Mouse (Mus musculus): ENCODE measurements around the gene Chmp6. TPM values are rescaled to one million over a fixed set of nuclear protein-coding genes. Genes with fewer than 3 reads are reported as not detected.

The Chmp6 gene
- total RNA-seq, 2 experiments from 2014 or later = 37.1 to 41.8 TPM

GRCm38 (mm10) chr11:119907006-119907650, 6.1 kb upstream of the Chmp6 start:
- peak; percentile 44 to 68 for DNase-seq (ENCODE audit: low spot score in 2 of 2)

- DNase-seq (ENCODE audit: low spot score in 2 of 2) = no peak
Measured at GRCm38 (mm10) chr11:119907711-119908110, 5.5 kb upstream of the Chmp6 start.

- peak; percentile 71 to 84 for DNase-seq (ENCODE audit: low spot score in 2 of 2)
Measured at GRCm38 (mm10) chr11:119909436-119909835, 3.8 kb upstream of the Chmp6 start.

DNA sequence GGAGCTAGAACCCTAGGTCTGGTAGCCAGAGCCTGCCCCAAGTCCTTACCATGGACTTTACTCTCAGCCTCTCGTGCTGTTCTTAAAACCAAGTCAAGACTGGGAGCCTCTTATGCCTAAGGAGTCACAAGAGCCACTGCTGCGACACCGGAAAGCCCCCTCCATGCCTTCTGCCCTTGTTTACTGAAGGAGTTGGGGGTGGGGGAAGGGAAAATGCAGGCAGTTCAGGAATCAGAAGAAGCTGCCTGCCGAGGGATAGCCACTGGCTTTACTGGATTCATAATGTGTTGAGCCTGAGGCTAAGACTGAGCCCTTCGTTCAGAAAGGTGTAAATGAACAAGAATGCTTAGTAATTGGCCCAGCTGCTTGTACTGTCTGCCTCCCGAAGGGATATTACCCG, 396 bp upstream of the Chmp6 start:
- no peak for DNase-seq (ENCODE audit: low spot score in 2 of 2)

DNA sequence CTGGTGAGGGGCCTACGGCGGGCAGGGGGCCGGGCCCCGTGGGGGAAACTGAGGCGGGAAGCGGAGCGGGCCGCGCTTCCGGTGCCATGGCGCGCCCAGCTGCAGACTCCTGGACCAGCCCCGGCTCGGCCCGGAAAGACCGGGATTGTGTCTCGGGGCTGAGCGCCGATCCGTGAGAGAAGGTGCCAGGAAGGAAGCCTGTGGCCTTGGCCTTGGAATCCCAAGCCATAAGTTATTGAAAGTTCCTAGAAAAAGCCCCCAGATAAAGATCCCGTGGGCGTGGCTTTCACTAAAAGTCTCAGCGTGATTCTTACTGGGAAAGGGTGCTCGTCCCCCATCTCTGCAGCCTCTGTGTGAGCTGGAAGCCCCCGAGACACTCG, 684 bp downstream of the Chmp6 start:
- DNase-seq (ENCODE audit: low spot score in 2 of 2) = no peak

DNA sequence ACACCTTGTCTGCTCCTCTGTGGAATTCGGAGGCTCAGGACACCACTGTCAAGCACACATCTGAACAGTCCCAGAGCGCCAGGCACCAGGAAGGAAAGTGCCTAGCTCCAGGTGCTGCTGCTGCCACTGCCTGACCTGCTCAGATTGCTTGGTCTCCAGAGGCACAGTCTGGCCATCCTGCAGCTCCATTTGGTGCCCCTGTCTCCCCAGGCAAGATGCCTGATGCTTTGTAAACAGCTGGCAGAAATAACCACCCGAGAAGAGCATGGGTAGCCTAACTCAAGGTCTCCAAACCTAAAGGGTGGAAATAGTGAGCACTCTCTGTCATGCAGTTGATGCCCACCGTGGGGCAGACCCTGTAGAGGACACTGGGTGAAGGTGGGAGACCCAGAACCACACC, 1.1 kb downstream of the Chmp6 start:
- no peak for DNase-seq (ENCODE audit: low spot score in 2 of 2)

DNA sequence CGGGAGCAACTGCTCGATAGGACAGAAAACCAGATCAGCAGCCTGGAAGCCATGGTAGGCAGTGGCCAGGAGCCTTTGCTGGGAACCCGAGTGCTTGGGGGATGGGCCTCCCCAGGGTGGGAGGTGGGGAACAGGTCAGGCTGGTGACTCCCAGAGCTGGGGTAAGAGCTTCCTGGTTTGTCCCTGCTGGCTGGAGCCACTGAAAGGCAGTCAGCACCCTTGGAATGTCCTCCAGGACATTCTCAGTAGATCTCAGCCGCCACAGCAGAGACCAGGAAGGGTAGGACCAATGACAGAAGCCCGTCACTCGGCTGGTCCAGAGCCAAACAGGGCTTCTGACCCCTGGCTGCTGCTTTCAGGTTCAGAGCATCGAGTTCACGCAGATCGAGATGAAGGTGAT, 2.4 kb downstream of the Chmp6 start:
- no peak for DNase-seq (ENCODE audit: low spot score in 2 of 2)

GRCm38 (mm10) chr11:119916102-119916790, 3.0 kb downstream of the Chmp6 start:
- DNase-seq (ENCODE audit: low spot score in 2 of 2) = no peak

- DNase-seq (ENCODE audit: low spot score in 2 of 2) = no peak
Measured at GRCm38 (mm10) chr11:119916834-119917469, 3.7 kb downstream of the Chmp6 start.

GRCm38 (mm10) chr11:119918521-119918920, 5.3 kb downstream of the Chmp6 start:
- no peak for DNase-seq (ENCODE audit: low spot score in 2 of 2)

- DNase-seq (ENCODE audit: low spot score in 2 of 2) = no peak
Measured at GRCm38 (mm10) chr11:119919432-119919831, 6.2 kb downstream of the Chmp6 start.

- DNase-seq (ENCODE audit: low spot score in 2 of 2) = peak; percentile 73 to 80
Measured at GRCm38 (mm10) chr11:119919897-119920296, 6.7 kb downstream of the Chmp6 start.

DNA sequence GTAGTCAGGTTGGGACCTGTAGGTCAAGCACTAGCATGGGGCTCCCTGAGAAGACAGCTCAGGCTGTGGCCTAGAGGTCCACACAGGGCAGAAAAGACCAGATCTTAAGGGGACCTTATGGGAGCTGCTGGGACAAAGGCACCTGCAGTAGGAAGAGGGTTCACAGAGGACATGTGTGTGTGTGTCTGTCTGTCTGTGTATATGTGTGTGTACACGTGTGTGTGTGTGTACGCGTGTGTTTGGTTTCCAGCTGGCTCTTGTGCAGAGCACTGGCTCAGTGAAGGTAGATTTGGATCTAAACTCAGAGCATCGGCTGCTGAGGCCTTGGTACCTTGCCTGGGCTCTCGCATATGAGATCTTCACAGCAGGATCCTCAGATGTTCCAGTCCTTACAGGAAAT, 7.4 kb downstream of the Chmp6 start:
- no peak for DNase-seq (ENCODE audit: low spot score in 2 of 2)

DNA sequence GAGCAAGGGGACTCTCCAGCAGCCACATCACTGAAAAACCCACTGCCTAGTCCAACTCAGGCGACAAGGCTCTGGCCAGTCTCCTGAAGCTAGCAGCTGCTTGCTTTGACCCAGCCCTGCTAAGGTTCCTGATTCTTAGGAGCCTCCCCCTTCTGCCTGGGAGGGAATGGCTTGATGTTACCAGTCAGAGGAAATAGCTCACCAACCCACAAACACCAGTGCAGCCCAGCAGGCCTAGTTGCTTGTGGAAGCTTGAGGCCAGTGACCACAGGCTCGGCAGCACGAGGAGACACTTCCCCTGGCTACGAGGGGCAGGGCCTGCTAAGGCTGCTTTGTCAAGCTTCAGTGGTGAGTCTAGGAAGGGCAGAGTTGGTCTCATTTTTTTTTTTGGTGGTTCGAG, 11.9 kb downstream of the Chmp6 start:
- no peak for DNase-seq (ENCODE audit: low spot score in 2 of 2)

DNA sequence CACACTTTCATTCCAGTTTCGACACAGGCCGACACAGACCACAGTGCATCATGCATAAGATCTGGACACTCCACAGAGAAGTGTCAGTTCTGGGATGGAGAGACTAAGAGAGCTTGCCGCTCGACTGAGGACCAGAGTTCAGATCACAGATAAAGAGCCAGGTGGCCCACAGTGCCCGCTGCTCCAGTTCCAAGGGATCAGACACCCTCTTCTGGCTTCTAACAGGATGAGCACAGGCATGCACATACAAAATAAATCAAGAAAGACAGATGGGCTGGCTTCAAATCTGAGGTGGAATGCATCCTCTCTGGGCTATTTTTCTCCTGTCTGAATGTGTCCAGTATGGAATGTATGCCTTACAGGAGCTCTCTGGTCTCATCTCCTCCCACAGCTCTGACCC, 13.5 kb downstream of the Chmp6 start:
- no peak for DNase-seq (ENCODE audit: low spot score in 2 of 2)

DNA sequence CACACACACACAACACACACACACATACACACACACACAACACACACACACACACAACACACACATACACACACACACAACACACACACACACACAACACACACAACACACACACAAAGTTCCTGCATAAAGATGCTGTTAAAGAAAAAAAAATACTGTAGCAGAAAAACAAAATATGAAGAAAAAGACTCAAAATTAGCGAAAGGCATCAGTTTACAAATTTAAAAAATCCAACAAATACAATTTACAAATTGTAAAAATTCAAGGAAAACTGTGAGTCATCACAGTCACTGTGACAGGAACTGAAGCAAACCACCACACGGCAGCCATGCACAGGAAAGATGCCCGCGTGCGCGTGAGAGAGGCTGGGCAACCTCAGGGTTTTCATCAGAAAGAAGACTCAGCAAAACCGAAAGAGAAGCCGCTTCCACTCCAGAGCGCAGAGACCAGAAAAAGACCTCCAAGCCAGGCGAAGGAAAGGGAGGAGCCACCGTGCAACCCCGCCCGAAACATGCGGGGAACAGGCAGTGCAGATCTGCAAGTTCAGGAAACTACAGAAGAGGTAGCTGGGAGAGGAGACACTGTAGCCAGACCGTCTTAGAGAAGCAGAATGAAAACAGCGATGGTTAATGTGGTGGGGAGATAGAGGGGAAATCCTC, 14.9 kb downstream of the Chmp6 start:
- peak in 1 of 2 experiments; percentile 65 for DNase-seq (ENCODE audit: low spot score in 2 of 2)

- no peak for DNase-seq (ENCODE audit: low spot score in 2 of 2)
Measured at GRCm38 (mm10) chr11:119929603-119930265, 16.5 kb downstream of the Chmp6 start.

DNA sequence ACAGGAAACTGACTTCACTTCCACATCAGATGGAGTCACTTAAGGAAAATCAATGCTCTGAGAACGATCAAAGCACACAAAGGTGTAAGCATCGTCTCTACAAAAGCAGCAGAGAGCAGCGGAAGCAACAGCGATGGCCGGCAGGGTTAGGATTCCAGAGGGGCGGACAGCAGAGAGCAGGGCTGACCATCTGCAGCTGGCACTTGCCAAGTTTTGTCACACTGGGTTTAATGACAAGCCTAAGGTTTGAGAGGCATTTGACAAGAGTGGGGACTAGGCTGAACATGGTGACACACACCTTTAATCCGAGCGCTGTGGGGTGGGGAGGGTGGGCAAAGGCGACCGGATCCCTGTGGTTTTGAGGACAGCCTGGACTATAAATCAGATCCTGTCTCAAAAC, 18.6 kb downstream of the Chmp6 start:
- no peak for DNase-seq (ENCODE audit: low spot score in 2 of 2)

GRCm38 (mm10) chr11:119933142-119933541, 19.9 kb downstream of the Chmp6 start:
- no peak for DNase-seq (ENCODE audit: low spot score in 2 of 2)

DNA sequence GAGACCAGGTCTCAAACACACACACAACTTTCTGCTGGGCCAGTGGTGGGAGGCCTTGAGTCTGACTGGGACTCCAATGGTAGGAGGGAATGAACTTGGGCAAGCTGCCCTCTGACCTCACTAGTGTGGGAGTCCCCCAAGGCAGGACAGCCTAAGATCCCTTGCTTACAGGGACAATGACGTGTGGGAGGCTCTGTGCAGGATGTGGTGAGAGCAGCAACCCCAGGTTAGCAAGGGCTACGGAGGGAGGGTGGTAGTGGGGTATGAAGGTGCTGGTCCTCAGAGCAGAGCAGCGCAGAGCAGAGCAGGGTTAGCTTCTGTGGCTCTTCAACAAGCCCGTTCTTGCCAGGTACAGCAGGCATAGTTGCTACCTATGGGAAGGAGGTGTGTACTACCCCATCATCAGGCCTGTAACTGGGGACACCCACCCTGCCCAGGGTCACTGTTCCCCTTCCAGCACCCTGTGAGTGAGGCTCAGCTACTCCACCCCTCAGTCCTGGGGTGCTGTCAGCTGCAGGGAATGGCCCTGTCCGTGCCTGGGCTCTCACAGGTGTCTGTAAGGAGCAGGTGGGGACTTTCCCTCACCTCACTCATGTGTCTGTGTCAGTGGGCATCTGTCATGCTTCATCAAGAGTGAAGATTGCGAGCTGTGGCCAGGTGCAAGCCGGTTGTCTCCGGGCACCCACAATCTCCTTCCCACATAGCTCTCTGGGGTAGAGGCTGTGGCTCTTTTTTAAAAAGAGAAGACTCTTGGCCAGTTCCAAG, 20.8 kb downstream of the Chmp6 start:
- no peak for DNase-seq (ENCODE audit: low spot score in 2 of 2)

DNA sequence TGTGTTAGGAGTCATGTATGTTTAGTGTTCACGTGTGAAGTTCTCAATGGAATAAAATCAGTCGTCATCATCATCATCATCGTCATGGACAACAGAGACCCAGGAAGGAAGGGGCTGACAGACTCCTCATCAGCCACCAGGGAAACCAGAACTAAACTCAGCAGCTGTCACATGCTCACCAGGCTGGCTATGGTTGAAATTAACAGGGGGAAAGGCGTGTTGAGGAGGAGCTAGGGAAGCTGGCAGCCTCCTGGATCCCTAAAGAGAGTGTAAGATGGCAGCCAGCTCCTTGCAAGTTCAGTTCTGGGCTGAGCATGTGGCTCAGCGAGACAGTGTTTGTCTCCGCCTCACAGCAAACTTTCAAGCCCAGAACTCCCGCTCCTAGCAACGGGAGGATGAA, 21.5 kb downstream of the Chmp6 start:
- DNase-seq (ENCODE audit: low spot score in 2 of 2) = no peak
